Mouse (Mus musculus) monocyte, adult 2 months (primary cell): Measurements from ENCODE around the gene Pts.

Experiments
- DNase-seq, 2 experiments: peaks; one replicate each; pipeline ENCODE4 v3.0.0; 2022; ENCODE audit warnings: low spot score in 2 of 2, low read depth in 1 of 2

The Pts gene

DNA sequence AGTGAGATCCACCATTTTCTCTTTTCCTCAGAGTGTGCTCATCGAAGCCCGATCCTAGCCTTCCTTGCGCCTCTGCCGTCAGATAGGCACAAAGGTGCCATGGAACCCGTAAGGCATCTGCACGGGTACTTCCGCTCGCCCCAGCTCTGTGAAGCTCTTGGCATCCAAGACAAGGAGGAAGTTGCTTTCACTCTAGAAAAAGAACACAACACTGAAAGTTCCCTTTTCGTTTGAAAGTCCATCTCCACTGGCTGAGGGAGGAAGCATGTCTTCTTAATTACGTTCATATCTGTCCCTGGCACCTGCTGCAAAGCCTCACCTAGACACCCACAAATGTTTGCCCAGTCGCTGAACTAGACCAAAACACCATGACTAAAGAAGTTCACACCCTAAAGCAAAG, 4.8 kb upstream of the Pts start:
- no peak for DNase-seq

DNA sequence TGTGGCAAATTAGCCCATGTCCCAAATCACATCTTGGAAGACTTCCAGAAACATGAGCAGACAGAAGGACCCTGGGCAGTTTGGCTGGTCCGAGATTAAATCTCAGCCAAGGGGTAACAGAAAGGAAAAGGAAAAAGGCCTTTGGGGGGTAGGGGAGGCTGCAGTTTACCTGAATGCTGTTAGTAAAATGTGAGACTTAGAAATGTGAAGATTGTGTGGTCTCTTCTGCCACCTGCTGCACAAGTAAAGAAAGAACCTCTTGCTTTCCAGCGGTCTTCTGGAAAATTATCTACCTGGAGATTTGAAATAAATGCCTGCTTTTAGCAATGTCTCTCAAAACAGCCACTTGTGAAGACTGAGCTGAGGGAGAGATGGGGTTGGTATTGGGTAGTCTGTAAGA, 2.4 kb upstream of the Pts start:
- DNase-seq = no peak

DNA sequence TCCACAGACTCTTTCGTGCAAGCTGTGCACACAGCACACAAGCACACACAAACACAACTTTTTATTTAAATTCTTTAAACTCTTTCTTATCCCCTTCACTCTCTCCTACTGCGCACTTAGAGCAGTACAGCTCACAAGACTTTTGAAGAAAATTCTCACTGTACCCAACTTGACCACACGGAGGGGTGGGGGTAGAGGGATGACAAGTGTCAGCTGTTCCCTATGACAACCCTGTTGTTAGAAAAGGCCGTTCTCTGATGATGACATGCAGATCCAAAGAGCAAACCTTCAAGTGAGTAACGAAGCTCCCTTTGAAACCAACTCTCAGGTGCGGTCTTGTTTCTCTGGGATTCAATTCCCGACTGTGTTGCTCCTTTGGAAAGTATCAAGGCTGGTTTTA, 664 bp downstream of the Pts start:
- no peak for DNase-seq

DNA sequence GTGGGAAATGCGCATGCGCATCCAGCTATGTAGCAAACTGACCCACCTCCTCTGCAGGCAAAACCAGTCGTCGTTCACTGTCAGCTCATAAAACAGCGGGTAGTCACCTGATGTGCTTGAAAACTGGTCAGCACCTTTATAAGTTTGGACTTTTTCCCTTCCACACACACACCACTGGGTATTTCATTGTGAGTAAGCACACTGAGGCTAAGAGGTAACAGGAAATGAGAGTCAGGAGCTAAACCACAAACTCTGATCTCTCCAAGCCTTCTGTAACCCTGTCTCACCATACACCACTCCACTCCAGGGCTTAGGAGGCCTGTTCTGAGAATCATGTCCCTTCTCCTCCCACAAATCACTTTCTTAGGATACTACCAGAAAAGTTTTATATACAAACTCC, 2.9 kb downstream of the Pts start:
- no peak for DNase-seq

DNA sequence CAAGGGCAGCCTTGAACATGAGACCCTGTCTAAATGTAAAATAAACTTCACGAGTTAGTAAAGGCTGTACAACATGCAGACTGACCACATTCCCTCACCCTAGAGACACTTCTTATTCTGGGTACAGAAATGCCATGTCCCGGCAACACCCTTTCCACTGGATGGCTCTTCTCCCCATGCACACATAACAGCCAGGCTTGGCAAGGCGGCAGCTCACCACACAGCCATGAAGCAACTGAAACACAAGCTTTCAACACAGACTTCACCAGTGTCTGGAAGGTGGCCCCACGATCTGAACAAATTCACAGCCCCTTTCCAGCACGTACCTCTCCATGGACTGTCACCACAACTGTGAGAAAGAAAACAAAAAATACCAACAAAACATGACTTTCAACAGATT, 3.6 kb downstream of the Pts start:
- DNase-seq = no peak

DNA sequence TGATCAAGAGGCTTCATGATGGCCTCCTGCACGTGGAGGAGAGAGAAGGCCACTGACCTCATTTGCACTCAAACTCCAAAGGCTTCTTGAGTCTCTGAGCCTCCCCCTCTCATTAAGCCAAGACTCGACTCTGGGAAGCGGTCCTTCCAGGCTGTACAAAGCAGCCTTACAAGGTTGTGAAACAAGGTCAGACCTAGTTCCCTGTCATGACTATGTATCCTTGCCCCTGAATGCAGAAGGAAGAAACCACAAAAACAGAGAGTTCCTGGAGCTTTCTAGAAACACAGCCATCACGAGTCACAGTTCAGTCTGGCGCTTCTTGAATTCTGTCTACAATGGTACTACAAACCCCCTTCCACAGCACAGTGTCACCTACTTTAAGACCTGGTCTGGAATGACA, 6.0 kb downstream of the Pts start:
- no peak for DNase-seq

DNA sequence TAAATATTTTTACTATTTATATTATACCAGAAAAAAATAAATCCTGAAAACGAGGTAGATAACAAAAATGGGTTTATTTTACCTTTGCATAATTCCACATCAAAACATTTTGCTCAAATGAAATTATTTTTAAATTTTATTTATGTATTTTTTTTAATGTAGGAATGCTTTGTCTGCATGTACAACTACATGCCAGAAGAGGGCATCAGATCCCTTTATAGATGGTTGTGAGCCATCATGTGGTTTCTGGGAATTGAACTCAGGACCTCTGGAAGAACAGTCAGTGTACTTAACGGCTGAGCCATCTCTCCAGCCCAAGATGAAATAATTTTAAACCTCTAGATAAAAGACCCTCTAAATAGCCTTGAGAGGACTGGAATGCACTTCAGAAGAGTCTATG, 7.0 kb downstream of the Pts start:
- DNase-seq = no peak

DNA sequence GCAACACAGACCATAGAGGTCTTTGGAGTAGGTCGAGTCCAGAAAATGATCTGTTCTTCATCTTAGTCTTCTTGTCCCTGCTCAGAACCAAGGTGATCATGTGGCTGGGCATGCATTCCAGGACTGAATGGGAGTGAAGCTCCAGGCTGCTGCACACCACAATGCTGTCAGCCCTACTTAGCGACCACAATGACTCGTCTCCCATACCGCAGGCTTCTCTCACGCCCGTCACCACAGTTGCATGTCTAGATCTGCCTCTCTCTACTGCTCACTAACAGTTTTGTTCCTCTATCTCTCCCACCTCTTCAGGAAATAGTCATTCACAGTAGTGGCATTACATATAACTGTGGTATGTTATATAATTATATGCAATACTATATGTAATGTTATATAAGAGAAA, 7.8 kb downstream of the Pts start:
- no peak for DNase-seq

DNA sequence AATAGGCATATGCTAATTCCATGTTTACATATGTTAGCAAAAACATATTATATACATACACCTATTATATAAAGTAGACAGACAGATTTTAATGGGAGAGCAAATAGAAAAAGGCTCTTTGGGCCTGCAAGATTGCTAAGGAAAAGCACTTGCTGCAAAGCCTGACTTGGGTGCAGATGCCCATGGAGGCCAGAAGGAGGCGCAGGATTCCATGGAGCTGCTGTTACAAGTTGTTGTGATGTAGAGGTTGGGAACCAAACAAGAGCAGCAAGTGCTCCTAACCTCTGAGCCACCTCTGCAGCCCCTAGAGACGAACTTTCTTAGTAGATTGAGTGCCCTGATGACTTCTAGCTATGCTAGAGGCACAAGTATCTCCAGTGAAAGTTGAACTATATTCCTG, 9.7 kb downstream of the Pts start:
- DNase-seq = no peak

DNA sequence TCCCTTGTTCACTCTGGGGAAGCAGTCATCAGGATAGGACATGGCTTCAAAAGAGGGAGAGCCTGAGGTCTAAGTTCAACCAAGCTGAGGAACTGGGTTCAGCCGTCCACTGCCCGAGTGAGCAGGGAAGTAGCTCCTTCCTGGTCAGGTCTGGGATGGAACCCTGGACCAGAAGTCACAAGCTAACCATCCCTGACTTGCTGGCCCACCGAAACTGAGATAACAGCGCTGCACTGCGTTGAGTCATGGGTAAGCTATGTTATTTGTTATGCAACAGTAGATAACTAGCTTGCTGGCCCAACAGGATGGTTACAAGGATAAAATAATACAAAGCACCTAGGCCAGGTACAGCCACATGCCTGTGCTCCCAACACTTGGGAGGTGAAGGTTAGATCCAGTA, 13.1 kb downstream of the Pts start:
- no peak for DNase-seq

DNA sequence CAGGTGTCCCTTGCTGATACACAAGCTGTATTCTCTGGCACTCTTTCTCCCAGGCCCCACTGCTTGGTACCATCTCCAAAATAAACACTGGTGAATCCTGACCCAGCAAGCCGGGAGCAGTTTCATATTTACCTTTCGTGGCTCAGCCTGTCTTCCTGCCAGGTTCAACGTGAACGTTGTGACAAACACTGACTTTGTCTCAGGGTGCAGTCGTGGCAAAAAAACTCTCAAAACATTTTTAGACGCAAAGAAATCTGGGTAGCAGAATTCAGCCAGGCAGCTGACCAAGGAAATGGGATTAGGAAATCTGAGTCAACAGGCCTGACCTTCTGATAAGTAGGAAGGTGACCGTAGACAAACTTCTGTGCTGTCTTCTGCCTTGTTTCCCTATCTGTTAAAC, 21.0 kb downstream of the Pts start:
- DNase-seq = no peak

DNA sequence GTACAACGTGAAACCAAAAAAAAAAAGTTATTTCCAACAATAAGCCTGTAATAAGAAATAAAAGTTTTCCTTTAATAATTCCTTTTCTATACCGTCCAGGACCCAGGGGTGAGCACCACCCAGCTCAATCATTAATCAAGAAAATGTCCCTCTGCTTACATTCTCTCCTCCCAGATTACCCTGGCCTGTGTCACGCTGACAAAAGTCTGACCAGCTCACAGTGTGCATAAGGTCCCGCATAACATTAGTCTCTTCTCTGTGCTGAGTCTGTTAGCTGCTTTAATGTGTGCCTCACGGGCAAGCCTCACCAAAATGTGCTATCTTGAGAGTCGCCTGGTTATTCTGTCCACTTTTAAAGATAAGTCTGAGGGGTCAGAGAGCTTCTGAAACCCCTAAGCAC, 23.1 kb downstream of the Pts start:
- no peak for DNase-seq

DNA sequence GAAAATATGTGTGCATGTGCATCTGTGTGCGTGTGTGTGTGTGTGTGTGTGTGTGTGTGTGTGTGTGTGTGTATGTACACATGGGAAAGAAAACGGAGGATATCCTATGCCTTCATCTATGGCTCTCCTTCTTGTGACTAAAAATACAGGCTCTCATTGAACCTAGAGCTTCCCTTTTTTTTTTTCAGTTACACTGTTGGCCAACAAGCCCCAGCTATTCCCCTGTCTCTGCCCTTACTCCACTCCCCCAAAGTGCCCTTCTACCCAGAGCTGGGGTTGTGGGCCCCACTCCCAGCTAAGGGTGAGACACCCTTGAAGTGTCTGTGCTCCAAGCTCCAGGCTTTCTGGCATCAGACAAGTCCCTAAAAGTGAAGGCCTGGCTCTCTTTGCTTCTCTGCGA, 25.6 kb downstream of the Pts start:
- no peak for DNase-seq

DNA sequence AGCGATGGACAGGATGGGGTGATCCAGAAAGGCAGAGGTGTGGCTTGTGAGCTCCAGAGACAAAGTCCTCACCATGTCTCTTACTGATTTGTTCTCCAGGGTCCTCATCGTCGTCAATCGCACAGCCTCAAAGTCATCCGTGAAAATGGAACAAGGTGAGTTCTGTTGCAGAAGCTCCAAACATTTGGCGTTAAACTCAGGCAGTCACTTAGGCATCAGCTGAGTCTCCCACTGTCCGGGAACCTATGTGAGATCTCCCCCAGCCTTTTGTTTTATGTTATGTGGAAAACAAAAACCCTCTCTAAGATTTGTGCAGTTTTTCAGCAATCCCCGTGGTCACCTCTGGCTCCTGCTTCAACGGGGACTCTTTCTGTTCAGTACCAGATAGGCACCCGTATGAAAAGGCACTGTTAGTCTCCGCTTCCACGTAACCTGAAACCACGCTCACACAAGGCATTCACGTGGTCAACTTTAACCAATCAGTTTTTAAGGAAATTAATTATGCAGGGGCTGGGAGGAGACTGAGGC, 27.5 kb downstream of the Pts start:
- DNase-seq = no peak

DNA sequence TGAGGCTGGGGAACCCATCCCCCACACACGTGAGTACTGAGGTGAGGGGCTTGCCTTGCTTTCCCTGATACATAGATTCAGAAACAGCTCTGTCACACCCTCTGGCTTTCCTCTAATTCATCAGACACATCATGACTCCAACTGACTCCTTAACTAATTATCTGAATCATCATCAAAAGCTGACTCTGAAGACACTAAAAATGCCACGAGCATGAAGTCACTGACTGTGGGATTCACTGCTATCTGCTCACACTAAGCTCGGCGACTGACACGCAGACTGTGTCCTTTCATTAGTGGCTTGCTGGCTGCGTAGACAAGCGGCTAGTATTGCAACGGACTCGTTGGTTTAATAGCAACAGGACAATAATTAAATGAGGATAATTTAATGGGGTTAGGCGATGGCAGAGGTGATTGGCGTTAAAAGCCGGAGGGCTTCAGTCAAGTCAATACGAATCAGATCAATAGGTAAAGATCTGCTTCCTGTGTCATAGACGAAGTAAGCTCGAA, 28.0 kb downstream of the Pts start:
- no peak for DNase-seq

DNA sequence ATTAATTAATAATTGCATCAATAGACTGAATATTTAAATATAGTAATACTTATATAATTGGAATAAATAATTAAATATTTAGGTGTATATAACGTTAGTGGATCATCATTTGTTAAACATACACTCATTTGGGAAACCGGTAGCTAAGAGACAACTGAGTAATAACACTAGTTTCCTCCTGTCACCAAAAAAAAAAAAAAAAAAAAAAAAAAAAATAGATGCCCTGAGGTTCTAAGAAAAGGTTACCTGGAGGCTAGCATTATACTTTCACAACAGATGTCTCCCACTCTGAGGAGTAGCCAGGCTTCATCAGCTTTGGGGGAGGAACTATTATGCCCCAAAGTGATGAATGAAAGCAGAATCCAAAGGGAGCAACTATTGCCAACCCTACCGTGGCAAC, 28.7 kb downstream of the Pts start:
- DNase-seq = no peak

DNA sequence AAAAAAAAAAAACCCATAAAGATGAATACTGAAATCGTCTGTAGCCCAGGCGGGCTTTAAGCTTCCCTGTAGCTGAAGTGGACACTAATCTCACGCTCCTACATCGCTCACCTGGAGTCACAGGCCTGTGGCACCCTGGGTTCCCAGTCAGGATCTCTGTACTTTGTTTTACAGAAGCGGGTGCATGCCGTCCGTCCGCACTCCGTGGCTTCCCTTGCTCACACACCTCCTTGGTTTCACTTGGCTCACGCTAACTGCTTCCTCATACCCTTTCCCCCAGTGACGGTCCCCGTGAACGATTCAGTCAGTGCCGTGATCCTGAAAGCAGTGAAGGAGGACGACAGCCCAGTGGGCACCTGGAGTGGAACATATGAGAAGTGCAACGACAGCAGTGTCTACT, 29.7 kb downstream of the Pts start:
- DNase-seq = peak in 1 of 2 experiments; percentile 12

DNA sequence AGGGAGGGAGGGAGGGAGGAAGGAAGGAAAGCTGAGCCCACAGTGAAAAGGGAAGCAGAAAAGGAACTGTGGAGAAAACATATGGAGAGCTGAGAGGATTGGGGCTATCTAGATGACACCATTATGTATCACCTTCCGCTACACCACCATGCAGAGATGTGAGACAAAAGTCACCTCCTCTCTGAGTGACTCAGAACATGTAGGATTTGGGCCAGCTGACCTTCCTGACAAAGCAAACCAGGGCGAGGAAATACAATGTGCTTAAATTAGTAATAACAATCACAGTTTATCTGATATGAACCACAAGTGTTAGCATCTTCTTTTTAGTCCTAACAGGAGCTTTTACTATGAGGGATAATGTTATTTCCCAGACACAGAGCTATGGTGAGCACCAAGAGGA, 31.0 kb downstream of the Pts start:
- no peak for DNase-seq

DNA sequence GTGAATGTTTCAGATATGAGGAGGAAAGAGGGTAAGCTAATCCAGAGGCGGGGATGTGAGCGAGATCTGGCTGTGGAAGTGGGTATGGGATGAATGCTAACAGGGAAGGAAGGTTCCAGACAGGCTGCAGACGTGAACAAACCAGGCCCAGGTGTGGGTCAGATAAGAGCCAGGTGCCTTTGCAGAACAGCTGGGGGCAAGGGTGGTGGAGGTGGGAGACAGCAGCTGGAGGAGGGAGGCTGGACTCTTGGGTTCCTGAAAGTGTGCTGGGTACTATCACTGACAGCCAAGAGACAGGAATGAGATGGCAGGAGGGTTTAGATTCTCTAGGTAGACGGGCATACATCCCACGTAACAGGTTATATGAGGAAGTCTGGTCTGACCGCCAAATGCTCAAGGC, 31.4 kb downstream of the Pts start:
- no peak for DNase-seq

DNA sequence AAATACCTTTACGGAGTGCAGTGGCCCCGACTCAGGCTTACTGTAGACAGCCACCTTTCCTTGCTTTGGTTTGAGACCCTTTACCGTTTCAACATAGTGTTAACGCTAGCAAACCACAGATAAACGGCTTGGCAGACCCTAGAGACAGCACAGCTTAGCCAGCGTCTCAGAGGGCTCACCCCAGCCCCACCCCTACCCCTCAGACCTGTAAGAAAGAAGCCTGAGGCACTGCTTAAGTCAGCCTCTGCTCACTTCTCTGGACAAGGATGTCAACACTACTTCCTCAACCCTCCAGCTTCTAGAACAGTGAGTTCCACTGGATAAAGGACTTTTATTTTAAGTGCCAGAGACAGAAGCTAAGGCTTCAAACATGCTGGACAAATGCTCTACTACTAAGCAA, 32.0 kb downstream of the Pts start:
- no peak for DNase-seq

DNA sequence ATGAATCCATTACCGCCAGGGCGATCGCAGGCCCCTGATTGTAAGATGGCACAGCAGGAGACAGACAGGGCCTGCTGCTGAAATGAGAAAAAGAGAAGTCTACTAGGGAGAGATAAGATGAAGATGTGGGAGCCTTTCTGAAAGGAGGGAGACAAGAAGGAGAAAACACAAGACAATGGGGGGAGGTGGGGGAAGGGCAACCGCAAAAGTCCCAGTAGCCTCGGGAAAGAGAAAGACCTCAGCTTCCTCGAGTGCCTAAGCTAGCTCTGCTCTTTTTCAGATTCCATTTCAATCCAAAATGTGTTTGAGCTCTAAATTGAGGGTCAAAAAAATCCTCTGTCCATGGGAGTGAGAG, 32.4 kb downstream of the Pts start:
- no peak for DNase-seq

DNA sequence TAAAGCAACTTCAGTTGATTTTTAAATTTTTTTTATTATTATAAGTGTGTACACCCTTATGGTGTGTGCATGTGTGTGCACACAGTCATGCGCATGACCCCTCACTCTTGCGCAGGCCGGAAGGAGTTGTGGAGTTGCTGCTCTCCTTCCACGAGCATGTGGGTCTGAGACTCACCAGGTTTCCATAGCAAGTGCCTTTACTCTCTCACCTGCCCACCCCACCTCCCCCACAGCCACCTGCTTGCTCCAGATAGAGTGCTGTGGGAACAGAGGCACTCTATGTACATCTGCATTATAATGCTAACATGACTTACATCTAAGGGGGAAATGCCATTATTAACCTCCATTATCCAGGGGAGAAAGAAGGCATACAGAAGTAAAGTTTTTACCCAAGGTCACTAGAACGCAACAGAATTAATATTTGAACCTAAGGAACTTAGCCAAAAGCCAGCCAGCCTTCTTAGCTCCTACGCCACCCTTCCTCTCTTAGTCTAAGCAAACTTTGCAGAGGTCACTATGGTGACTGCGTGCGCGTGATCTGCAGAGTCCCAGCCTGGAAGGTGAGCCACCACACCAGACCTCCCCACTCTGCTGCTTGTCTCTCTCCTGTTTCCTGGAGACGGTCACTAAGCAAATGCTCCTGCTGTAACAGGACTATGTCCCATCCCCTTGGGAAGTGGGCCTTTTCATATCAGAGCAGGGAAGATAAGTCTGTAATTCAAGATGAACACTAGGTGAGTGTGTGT, 32.9 kb downstream of the Pts start:
- no peak for DNase-seq

DNA sequence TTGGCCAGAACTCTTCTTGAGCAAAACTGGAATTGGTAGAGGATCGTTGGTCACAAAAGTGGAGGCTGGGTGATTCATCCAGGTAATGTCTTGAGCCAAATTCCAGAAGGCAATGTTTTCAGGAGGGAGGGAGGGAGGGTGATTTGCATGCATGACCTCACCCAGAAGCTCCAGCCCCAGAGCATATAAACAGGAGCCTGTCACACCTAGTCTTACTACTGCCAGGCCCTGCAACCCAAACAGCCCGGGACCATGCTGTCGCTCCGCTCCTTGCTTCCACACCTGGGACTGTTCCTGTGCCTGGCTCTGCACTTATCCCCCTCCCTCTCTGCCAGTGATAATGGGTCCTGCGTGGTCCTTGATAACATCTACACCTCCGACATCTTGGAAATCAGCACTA, 34.2 kb downstream of the Pts start, which contains the start of gene Plet1:
Gene Plet1 (plus strand): TSS at position 215 of the 400 bp plus-strand sequence.
- no peak for DNase-seq
